Mouse (Mus musculus) thymus, postnatal 14 days (tissue): ENCODE measurements around the gene Fbxo41.
"Not testable (repeated sequence)": the region's sequence is repeated elsewhere in the genome, so short reads cannot be mapped to it uniquely, and the experiment has no call there.

Source experiments
- DNase-seq: peaks from one replicate; pipeline ENCODE4 v3.0.0; 2021

Fbxo41 gene

DNA sequence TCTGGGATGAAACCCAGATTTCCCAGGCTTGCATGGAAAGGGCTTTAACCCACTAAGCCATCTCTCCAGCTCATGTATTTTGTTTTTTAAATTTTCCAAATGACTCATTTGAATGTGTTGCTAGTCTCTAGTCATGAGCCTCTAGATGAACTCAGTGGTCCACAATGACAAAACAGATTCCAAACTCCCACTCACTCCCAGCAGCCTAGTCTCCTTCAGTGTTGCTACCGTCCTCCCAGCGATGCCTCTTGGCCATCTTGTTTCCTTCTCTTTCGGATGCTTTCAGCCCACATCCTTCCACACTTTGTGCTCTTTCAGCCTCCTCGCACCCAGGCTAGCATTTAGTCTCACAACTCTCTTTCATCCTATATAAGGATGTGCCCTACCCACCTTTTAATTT lies 12.5 kb downstream of the Fbxo41 start:
- no peak for DNase-seq

DNA sequence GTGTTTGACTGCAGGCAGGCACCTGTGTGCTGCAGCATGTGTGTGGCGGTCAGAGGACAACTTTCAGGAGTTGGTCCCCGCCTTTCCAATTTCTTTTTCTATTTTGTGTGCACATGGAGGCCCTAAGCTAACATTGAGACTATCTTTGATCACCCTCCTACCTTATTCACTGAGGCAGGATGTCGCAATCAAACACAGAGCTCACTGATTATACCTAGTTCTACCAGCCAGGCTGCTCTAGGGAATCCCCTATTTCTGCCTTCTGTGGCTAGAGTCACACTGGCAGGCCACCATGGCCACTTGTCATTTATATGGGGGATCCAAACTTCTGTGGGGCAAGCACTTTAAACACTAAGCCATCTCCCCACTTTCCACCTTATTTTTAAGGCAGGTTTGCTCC lies 13.1 kb downstream of the Fbxo41 start:
- no peak for DNase-seq

DNA sequence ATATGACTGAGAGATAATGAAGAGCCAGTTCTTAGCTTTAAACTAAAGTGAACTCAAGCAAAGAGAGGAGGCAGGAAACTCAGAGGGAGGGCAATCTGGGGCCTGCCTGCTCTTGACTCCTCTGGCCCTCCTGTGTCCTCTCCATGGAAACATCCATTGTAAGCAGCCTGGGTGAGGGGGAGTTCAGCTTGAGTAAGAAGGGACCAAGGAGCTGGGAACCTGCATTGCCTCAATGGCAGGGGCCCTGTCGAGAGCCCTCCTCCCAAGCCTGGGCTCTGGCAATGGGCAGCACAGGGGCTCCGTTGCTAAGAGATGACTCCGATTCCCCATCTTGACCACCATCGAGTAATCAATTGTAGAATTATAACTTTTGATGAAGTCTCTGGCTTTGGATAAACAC lies 14.3 kb downstream of the Fbxo41 start:
- no peak for DNase-seq

DNA sequence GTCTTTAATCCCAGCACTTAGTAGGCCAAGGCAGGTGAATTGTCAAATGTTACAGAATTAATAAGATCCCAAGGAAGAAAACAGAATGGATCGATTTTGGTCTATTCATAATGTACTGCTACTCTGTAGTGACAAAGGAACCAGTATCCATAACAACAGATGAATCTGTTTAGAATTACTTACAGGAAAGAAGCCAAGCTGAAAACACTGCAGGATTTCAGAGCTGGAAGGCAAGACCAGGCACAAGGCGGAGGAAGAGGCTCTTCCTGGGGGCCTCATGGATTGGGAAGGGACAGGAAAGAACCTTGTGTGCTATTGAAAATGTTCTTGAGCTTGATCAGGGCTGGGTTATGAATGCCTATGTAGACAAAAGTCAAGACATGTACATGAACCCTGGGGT lies 17.1 kb downstream of the Fbxo41 start:
- no peak for DNase-seq

DNA sequence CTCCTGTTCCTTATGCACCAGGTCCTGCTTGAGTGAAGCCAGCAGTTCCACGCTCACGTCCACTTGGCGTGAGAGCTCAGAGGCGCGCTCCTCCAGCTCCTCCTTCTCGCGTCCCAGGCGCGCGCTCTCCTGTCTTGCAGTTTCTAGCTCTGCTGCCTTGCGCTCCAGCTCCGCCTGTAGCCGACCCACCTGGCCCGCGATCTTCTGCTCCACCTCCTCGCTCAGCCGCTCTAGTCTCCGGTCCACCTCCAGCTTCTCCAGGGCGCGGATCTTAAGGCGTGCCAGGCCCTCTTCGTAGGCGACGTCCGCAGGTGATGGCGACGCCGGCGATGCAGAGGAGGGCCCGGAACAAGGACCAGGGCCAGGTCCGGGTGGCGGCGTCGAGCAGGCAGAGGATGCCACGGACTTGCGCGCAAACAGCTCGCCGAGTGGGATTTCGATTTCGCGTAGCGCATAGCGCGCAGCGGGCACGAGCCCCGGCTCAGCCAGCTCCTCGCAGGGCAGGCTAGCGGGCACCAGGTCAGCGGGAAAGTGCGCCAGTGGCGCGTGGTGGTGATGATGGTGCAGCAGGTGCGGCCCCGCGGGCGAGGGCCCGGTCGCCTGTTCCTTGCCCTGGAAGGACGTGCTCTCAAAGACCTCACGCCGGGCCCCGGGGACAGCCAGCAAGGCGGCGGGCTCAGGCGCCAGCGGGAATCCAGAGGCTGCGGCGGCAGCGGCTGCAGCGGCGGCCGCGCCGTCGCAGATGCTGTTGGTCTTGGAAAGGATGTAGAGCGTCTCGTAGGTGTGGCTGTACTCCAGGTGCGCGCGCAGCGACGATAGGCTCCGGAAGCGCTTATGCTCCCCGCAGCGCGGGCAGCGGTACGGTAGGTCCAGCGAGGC lies 18.7 kb downstream of the Fbxo41 start:
- DNase-seq, result peak; percentile 28

DNA sequence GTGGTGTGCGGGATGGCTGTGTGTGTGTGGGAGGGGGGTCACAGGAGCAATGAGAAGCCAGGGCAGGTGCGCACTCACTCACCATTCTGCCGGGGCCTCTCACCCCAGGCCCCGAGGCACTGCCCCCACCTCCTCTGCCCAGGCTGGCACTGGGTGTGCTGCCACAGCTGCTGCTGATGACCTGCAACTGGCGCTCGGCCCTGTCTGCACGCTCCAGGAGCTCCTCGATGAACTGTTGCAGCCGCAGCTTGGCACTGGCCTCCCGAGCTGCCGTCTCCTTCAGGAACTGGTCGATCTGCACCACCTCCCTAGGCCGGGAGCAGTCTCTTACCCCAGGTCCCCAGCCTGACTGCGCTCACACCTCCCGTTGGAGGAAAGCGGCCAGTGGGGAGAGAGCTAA lies 22.1 kb downstream of the Fbxo41 start:
- no peak for DNase-seq

DNA sequence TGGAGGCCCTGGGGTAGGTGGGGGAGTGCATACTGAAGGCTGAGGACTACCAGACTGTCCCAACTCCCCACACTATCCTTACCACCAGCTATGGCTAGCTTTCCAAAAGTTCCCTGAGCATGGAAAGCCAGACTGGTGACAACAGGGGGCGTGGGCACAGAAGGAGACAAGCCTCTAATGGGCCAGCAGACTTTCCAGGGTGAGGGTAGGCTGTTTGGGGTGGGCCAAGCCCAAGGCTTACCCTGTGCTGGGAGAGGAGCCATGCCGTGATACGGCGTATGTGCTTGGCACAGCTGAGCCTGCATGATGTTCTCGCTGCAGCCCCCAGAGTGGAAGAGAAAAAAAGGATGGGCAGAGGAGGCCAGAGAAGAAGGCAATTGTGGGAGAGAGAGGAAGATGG lies 22.8 kb downstream of the Fbxo41 start:
- no peak for DNase-seq

DNA sequence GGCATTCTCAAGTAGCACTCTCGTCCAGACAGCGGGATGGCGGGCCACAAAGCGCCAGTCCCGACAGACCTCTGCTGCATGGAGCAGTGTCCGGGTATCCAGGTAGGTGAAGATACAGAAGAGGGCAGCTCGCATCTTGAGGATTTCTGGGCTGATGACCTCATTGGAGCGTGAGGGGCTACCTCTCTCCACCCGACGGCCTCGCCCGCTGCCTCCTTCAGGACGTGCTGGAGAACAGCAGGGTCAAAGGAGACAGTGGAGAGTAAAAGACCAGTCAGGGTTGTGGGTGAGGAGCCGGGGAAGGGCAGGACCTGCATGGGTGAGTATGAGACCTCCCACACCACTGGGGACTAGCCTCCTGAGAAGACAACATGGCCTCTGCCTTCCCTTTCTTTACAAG lies 24.4 kb downstream of the Fbxo41 start:
- no peak for DNase-seq

DNA sequence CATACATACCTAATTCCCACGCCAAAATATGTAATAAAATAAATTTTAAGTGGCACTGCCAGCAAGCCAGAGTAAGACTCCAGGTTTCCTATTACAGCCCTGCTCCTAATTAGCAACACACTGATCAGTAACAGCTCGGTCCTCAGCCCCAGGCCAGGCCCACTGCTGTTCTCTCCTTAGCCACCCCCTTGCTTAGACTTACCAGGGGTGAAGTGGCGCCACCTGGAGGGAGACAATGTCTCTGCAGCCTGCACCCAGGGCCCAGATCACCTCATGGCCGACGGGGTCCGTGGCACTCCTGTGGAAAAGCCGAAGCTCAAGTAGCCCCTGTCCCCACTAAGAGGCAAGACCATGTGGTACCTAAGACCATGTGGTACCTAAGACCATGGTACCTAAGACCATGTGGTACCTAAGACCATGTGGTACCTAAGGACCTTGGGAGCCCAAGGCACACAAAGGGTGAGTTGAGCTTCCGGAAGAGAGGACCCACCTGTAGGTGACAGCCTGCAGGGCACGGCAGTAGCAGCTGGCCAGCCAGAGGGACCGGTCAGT lies 25.4 kb downstream of the Fbxo41 start:
- peak; percentile 34 for DNase-seq

DNA sequence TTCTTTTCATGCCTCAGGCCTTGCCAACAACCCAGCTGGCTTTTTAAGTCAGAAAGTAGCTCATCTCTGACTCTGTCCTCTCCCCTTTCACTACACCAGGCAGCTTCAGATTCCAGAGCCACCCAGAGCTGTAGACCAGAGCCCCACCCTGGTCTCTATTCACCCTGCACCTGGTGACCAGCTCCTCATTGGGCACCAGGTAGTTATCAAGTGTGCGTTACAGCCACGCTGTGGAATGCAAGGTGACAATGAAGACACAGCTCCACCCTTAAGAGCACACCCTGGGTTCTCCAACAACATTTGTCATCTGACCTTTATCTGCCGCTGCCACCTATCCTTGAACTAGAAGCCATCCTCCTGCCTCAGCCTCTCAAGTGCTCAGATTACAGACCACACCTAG lies 27.2 kb downstream of the Fbxo41 start:
- no peak for DNase-seq

DNA sequence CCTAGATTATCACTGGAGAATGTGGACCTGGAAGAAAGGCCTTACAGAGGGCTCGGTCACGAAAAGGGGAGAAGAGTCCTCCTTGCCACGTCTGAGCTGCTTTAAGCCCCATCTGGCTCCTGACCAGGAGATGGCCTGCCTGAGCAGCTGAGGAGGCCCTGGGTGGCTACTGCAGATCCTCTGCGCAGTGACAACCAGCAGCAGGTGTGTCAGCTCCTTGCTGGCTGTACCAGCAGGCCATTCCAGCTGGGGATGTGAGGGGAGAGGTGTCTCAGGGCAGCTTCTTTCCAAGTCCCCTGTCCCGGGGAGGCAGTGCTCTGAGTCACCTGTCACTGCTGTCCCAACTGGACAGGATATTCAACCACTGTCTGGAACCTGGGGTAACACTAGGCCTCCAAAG lies 30.3 kb downstream of the Fbxo41 start:
- DNase-seq, result no peak

DNA sequence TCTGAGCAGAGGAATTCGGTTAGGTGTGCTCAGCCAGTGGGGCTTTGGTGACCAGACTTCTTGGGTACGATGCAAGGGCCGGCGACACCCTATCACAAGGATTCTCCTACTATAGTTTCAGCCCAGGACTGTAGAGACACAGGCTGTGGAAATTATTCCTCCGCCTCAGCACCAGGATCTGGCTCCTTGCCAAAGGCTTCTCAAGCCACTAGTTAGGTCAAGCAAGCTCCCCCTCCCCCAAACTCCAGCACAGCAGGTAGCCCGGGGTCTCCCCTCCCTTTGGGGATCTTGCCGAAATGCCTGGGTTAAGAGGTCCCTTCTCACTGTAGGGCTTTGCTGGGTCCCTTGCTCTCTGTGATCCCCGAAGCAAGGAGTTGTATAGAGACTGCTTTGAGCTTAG lies 30.8 kb downstream of the Fbxo41 start:
- DNase-seq, result no peak

DNA sequence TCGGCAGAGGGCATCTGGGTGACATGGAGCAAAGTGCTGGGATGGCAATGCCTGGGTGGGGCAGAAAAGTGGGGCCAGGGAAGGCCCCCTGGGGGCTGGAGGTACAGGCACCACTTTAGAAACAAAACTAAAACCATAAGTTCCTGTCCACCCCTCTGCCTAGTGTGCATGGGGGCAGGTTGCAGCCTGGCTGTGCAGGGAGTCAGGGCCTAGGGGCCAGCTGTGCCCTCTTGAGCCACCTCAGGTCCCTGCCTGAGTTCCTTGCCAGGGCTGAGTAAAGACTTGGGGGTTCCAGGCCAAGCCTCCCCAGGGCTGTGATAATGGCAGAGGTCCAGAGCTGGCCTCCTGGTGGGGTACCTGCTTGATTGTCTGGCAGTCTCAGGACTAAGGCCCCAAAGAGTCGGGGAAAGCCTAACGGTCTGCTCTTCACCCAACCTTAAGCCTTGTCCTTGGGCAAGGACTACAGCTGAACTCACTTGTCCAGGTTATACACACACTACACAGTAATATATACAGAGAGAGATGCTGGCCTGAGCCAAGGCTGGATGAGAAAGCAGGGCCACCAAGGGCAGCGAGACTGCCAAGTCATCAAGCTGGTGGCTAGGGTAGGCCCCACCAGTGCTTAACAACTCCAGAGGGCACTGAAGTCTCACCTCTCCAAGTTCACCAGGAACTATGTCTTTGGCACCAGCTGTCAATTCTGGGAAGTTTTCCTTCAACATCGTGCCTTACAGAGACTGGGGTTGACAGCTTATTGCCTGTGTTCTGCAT lies 32.9 kb downstream of the Fbxo41 start:
- no peak for DNase-seq

DNA sequence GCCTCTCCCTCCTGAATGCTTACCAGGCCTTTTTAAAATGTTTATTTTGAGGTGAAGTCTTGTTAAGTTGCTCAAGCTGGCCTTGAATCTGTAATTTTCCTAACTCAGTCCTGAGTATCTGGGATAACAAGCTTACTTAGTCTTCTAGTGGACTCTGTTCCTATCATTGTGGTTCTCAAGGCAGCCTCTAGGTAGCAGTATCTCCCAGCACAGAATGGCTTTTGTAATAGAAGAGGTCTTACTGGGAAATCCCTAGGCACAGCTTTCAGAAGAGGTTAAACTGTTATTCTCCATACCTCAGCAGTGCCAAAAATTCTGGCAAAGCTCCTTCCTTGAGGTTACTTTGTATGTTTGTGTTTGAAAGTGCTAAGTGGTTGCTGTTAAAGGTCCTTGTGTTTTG lies 37.4 kb downstream of the Fbxo41 start:
- DNase-seq, result no peak

DNA sequence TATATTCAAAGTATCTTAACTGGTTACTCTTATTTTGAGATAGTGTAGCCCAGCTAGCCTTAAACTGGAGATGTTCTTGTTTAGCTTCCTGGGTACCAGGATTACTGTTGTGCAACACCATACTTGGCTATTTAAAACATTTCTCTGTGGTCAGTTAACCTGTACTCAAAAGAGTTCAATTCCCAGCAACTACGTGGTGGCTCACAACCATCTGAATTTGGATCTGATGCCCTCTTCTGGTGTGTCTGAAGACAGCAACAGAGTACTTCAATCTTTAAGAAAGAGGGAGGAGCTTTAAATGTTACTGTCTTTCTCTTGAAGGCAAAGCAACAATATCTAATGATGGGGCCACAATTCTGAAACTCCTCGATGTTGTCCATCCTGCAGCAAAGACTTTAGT lies 43.2 kb downstream of the Fbxo41 start:
- DNase-seq, result no peak

DNA sequence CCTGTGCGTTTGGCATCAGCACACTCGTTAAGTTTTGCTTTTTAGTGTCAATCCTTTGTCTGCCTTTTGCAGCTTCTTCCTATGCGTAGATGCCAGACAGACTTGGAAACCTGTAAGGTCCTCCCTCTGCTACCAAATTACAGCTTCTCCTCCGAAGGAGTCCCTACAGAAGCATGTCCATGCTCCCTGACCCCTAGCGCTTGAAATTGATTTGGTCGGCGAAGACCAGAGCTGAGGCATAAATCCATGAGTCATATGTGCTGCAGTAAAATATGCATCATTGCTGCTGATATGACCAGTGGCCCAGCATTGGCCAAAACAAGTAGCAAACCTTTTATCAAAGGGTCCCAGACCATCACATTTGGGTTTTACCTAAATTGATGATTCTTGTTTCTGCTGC lies 50.0 kb downstream of the Fbxo41 start:
- no peak for DNase-seq

DNA sequence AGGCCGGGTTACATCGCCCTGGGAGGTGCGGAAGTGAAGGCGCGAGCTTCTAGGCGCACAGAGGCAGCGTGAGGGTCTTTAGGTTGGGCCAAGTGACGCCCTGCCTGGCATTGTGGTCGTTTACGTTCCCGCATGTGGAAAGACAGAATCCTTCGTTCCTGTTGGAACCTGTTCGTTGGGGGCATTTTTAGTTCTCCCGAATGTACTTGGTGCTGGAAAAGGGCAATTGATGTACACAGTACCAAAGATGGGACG lies 50.5 kb downstream of the Fbxo41 start:
- DNase-seq, result no peak

DNA sequence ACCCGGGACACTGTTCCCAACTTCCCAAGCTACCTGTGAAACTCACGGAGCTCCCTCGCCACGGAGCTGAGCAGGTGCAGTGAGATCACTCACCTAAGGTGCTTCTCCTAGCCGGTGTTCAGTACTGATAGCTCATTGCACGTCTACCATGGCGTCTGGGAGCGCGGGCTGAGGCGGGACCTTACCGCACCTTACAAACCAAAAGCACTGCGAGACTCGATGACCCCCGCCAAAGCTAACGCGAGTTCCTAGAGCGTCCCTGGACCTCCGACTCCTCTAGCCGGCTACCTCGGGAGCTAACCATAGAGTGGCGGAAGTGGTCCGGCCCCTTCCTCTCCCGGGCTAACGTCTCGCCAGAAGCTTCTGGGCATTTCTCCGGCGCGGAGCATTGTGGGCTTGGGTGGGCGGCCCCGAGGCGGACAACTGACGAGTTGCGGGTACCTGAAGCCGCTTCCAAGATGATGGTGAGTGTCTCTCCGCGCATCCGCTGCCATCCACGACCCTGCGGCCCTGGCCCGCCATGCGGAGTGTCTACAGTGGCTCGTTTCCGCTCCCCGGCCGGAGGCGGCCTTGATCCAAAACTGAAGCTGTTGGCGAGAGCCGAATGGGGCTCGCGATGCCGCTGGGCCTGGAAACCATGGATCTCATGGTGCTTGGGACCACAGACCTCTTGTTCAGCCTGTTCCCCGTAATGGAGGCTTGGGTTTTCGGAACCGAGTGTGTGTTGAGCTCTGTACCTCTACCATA lies 51.0 kb downstream of the Fbxo41 start, which contains the start of gene Pradc1:
TSS of gene Pradc1 (minus strand) at position 307 of the 747 bp plus-strand sequence.
- peak; percentile 96 for DNase-seq

DNA sequence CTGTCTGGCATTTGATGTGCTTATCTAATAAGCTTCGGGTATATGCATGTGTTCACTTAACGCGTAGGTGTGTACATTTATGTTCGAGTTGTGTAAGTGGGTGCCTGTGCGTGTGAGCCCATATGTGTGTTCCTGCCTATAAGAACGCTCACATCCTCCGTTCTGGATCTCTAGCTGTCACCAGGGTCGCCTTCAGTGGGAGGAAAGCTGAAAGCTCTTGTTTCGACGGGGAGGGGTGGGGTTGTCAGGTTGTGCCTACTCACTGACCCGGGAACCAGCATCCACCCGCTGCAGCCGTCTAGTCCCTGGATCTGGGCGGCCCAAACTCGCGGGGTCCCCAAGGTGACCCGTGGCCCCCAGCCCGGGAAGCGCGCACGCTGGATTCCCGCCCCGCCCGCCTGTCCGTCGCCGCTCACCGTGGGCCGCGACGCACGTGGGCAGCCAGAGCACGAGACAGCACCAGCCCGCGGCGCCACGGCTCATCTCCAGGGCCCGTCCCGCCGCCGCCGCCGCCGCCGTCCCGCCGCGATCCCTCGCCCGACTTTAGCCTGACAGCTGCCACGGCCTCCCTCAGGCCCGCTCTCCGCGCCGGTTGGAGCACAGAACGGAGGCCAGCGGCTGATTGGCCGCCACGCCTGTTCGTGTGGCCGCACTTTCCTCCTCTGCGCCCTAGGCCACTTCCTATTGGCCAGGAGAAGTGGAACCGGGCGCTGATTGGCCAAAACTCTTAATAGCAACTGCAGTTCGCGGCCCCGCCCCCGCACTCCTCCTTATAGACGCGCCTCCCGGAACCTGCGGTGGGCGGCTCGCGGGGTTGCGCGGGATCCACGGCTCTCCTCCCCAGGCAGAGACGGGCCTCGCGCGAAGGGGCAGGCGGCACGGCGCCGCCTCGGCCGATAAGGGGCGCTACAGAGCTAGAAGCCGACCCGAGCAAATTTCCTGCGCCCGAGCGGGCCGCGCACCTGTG lies 51.8 kb downstream of the Fbxo41 start, which contains the start of gene Cct7:
TSS of gene Cct7 (plus strand) at position 818 of the 967 bp plus-strand sequence.
- DNase-seq, result peak; percentile 99

DNA sequence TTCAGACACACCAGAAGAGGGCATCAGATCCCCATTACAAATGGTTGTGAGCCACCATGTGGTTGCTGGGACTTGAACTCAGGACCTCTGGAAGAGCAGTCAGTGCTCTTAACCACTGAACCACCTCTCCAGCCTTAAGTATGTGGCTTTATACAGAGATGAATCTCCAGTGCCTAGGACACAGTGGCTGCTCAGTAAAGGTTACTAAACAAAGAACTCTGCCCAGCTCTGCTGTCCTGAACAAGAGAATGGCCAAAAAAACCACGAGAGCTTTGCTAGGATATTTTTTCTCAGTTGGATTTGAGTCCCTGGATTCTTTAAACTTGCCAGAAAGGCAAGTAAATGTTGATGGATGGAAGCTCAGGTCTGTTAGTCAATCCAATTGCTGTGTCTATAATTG lies 52.7 kb downstream of the Fbxo41 start:
- not testable (repeated sequence) for DNase-seq

DNA sequence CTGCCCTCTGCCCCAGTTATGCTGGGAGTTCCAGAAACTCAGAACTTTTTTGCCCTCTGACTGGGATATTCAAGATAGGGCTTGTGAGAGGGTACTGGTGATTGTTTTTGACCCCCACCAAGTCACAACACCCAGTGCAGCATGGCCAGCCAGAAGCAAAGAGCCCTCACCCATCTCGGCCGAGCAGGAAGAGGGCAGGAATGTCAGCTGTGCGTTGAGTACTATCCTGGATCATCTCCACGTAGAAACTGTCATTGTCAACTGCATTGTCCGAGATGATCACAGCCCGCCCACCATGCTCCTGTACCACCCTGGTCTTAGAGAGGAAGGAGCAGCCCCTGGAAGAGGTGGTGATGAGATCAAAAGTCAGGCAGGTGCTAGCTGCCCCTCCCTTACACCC lies 55.4 kb downstream of the Fbxo41 start:
- DNase-seq, result no peak

DNA sequence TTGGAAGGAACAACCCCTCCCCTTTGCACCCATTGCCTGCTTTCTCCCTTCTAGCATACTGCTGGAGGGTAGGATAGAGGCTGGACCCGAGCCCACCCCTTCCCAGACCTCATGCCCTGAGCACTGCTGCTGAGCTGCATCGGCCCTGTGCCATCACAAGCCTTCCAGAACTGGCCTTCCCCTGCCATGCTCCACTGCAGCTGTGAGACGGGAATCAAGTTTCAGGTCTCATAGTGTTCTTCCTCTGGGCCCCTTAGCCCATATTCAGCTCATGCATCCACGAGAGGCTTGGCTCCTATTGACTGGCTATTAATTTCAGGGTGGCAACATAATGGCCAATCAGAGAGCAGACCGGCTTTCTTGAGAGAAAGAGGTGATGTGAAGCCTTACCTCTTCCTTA lies 57.5 kb downstream of the Fbxo41 start:
- DNase-seq, result no peak
